Mouse (Mus musculus) limb, embryonic 15.5 days (tissue): ENCODE results near the gene Scin. TPM values are rescaled to one million over a fixed set of nuclear protein-coding genes. Genes with fewer than 3 reads are reported as not detected.
A peak's percentile ranks its signal among the peaks of the same experiment; 100 is the strongest.

ENCODE experiments used
- ATAC-seq: fragments of 200-750 bp; cut with Nextera tagmentation; 2 replicates; pipeline ENCODE4 v1.8.0; 2017; ENCODE audit warnings: low read depth, moderate TSS enrichment; ENCODE audit not compliant: insufficient number of reproducible peaks, low FRiP score, low TSS enrichment
- H3K27ac ChIP-seq: fragments of 300-500 bp; sonication (generic); 2 replicates; pipeline ENCODE4 v1.5.1; 2015; ENCODE audit warnings: moderate library complexity, mild to moderate bottlenecking, inconsistent platforms
- H3K27me3 ChIP-seq: fragments of 300-500 bp; sonication (generic); 2 replicates; pipeline ENCODE4 v1.6.1; 2015; ENCODE audit warnings: inconsistent platforms
- H3K36me3 ChIP-seq: fragments of 300-500 bp; sonication (generic); 2 replicates; pipeline ENCODE4 v1.6.1; 2015; ENCODE audit warnings: inconsistent platforms
- H3K4me1 ChIP-seq: fragments of 300-500 bp; sonication (generic); 2 replicates; pipeline ENCODE4 v1.6.1; 2015; ENCODE audit warnings: inconsistent platforms
- H3K4me2 ChIP-seq: fragments of 300-500 bp; sonication (generic); 2 replicates; pipeline ENCODE4 v1.6.1; 2015; ENCODE audit warnings: mild to moderate bottlenecking, inconsistent platforms
- H3K4me3 ChIP-seq: fragments of 300-500 bp; sonication (generic); 2 replicates; pipeline ENCODE4 v1.5.1; 2015; ENCODE audit warnings: mild to moderate bottlenecking, inconsistent platforms
- H3K9ac ChIP-seq: fragments of 300-500 bp; sonication (generic); 2 replicates; pipeline ENCODE4 v1.6.1; 2015; ENCODE audit warnings: inconsistent platforms
- H3K9me3 ChIP-seq: fragments of 300-500 bp; sonication (generic); 2 replicates; pipeline ENCODE4 v1.6.1; 2016; ENCODE audit warnings: inconsistent platforms
- whole genome bisulfite sequencing: fragments of 180-500 bp; shearing (Covaris S2); methylation state at CpG from one replicate; pipeline ENCODE4 v1.1.7; 2015; 5-methylcytosine and 5-hydroxymethylcytosine counted together
- polyA plus RNA-seq: library from polyadenylated mRNA; unstranded; fragments of >200 nt; fragmentation: Nextera tagmentation; extraction: Ambion mirVana; gene quantifications from 2 replicates; pipeline ENCODE4 v1.2.1, GENCODE M21; 2015

The Scin gene
- polyA plus RNA-seq, 1 experiment from 2014 or later: 8.3 TPM

- Histone ChIP-seq H3K27ac (no peak overlapping the region), H3K4me3 (no peak overlapping the region), H3K27me3 (no peaks in the 10 kb centered on the region), H3K9me3 (no peaks in the 10 kb centered on the region), H3K9ac (no peak overlapping the region), H3K4me2 (no peak overlapping the region), H3K4me1 (no peaks in the 10 kb centered on the region), H3K36me3 (no peaks in the 10 kb centered on the region)
- WGBS: 79% methylated on average over 8 of the region's 8 CpGs
- no peak for ATAC-seq
Observed at GRCm38 (mm10) chr12:40043816-40044585, 90.0 kb downstream of the Scin start.

- H3K4me2 ChIP-seq: no peak overlapping the region
Observed at GRCm38 (mm10) chr12:40040067-40040466, 94.0 kb downstream of the Scin start.

GRCm38 (mm10) chr12:40037876-40038463, 96.1 kb downstream of the Scin start, which contains the start of gene Arl4a:
Gene Arl4a (minus strand): TSS chr12:40038025.
- WGBS: under 1% methylated on average over 66 of the region's 68 CpGs
- Histone ChIP-seq H3K27me3 (no peaks in the 10 kb centered on the region), H3K4me3 (peak within 1 kb of the TSS; percentile 85), H3K4me1 (0 out of 2 replicates have a peak, but pooled peaks cover 4% of the 10 kb centered on the region), H3K9me3 (no peaks in the 10 kb centered on the region), H3K36me3 (no peaks in the 10 kb centered on the region), H3K4me2 (peak within 1 kb of the TSS; percentile 70), H3K27ac (peak within 1 kb of the TSS; percentile 94), H3K9ac (peak within 1 kb of the TSS; percentile 76)
- peak; percentile 80 for ATAC-seq

More at GRCm38 (mm10) chr12:40040067-40040466, 94.0 kb downstream of the Scin start:
- H3K4me3 ChIP-seq: no peak overlapping the region
- H3K4me1 ChIP-seq: 0 out of 2 replicates have a peak, but pooled peaks cover 4% of the 10 kb centered on the region
- ATAC-seq: no peak
- H3K27me3 ChIP-seq: no peaks in the 10 kb centered on the region
- no peaks in the 10 kb centered on the region for H3K9me3 ChIP-seq
- no peak overlapping the region for H3K27ac ChIP-seq
- H3K36me3 ChIP-seq: no peaks in the 10 kb centered on the region
- H3K9ac ChIP-seq: no peak overlapping the region

- no peaks in the 10 kb centered on the region for H3K27me3 ChIP-seq
- peak; percentile 98 for ATAC-seq
- no peaks in the 10 kb centered on the region for H3K9me3 ChIP-seq
- H3K9ac ChIP-seq: peak overlapping the region; percentile 76
- H3K4me3 ChIP-seq: peak overlapping the region; percentile 85
- H3K4me2 ChIP-seq: peak overlapping the region; percentile 70
- no peaks in the 10 kb centered on the region for H3K36me3 ChIP-seq
- WGBS: under 1% methylated on average over 60 of the region's 60 CpGs
- H3K4me1 ChIP-seq: 0 out of 2 replicates have a peak, but pooled peaks cover 4% of the 10 kb centered on the region
- H3K27ac ChIP-seq: peak overlapping the region; percentile 94
Observed at GRCm38 (mm10) chr12:40037226-40037813, 96.7 kb downstream of the Scin start.

GRCm38 (mm10) chr12:40036666-40037065, 97.4 kb downstream of the Scin start:
- peak overlapping the region; percentile 85 for H3K4me3 ChIP-seq
- ATAC-seq: no peak
- WGBS: 1% methylated on average over 11 of the region's 11 CpGs
- H3K9me3 ChIP-seq: no peaks in the 10 kb centered on the region
- no peaks in the 10 kb centered on the region for H3K27me3 ChIP-seq
- H3K9ac ChIP-seq: peak overlapping the region; percentile 76
- H3K4me1 ChIP-seq: 0 out of 2 replicates have a peak, but pooled peaks cover 4% of the 10 kb centered on the region
- H3K36me3 ChIP-seq: no peaks in the 10 kb centered on the region
- peak overlapping the region; percentile 70 for H3K4me2 ChIP-seq
- H3K27ac ChIP-seq: peak overlapping the region; percentile 94

GRCm38 (mm10) chr12:40035506-40035905, 98.5 kb downstream of the Scin start:
- Histone ChIP-seq H3K4me3 (peak overlapping the region; percentile 85), H3K36me3 (no peaks in the 10 kb centered on the region), H3K4me2 (peak overlapping the region; percentile 70), H3K9ac (no peak overlapping the region), H3K27me3 (no peaks in the 10 kb centered on the region), H3K27ac (no peak overlapping the region), H3K9me3 (no peaks in the 10 kb centered on the region), H3K4me1 (0 out of 2 replicates have a peak, but pooled peaks cover 4% of the 10 kb centered on the region)
- WGBS: 67% methylated on average over 4 of the region's 4 CpGs
- ATAC-seq: no peak

GRCm38 (mm10) chr12:40029201-40029600, 104.8 kb downstream of the Scin start:
- no peaks in the 10 kb centered on the region for H3K36me3 ChIP-seq
- no peaks in the 10 kb centered on the region for H3K4me1 ChIP-seq
- H3K27ac ChIP-seq: no peak overlapping the region
- no peaks in the 10 kb centered on the region for H3K27me3 ChIP-seq
- ATAC-seq: no peak
- H3K9ac ChIP-seq: no peak overlapping the region
- no peak overlapping the region for H3K4me2 ChIP-seq
- no peaks in the 10 kb centered on the region for H3K9me3 ChIP-seq
- WGBS: 84% methylated on average over 4 of the region's 4 CpGs
- no peak overlapping the region for H3K4me3 ChIP-seq

- H3K4me3 ChIP-seq: no peak overlapping the region
- WGBS: 91% methylated on average over 3 of the region's 3 CpGs
- H3K4me2 ChIP-seq: no peak overlapping the region
- H3K4me1 ChIP-seq: no peaks in the 10 kb centered on the region
- no peak overlapping the region for H3K27ac ChIP-seq
- H3K9ac ChIP-seq: no peak overlapping the region
- no peaks in the 10 kb centered on the region for H3K27me3 ChIP-seq
- ATAC-seq: no peak
- H3K9me3 ChIP-seq: no peaks in the 10 kb centered on the region
- no peaks in the 10 kb centered on the region for H3K36me3 ChIP-seq
Observed at GRCm38 (mm10) chr12:40027846-40028245, 106.2 kb downstream of the Scin start.

- H3K4me3 ChIP-seq: no peak overlapping the region
- no peaks in the 10 kb centered on the region for H3K27me3 ChIP-seq
- no peaks in the 10 kb centered on the region for H3K36me3 ChIP-seq
- WGBS: 85% methylated on average over 3 of the region's 3 CpGs
- H3K9ac ChIP-seq: no peak overlapping the region
- H3K9me3 ChIP-seq: no peaks in the 10 kb centered on the region
- H3K4me1 ChIP-seq: no peaks in the 10 kb centered on the region
- H3K27ac ChIP-seq: no peak overlapping the region
- no peak for ATAC-seq
- no peak overlapping the region for H3K4me2 ChIP-seq
Observed at GRCm38 (mm10) chr12:40027444-40027843, 106.6 kb downstream of the Scin start.

GRCm38 (mm10) chr12:40023918-40024317, 110.1 kb downstream of the Scin start:
- ATAC-seq: no peak
- H3K27me3 ChIP-seq: no peaks in the 10 kb centered on the region
- no peak overlapping the region for H3K9ac ChIP-seq
- H3K4me3 ChIP-seq: no peak overlapping the region
- H3K9me3 ChIP-seq: no peaks in the 10 kb centered on the region
- H3K36me3 ChIP-seq: no peaks in the 10 kb centered on the region
- H3K27ac ChIP-seq: no peak overlapping the region
- H3K4me2 ChIP-seq: no peak overlapping the region
- H3K4me1 ChIP-seq: no peaks in the 10 kb centered on the region
- WGBS: 71% methylated on average over 2 of the region's 2 CpGs

- no peak overlapping the region for H3K27ac ChIP-seq
- no peak overlapping the region for H3K4me2 ChIP-seq
- no peak overlapping the region for H3K4me3 ChIP-seq
- 80% methylated on average over 3 of the region's 3 CpGs for WGBS
- no peaks in the 10 kb centered on the region for H3K9me3 ChIP-seq
- no peak overlapping the region for H3K9ac ChIP-seq
- H3K4me1 ChIP-seq: no peaks in the 10 kb centered on the region
- H3K36me3 ChIP-seq: no peaks in the 10 kb centered on the region
- no peaks in the 10 kb centered on the region for H3K27me3 ChIP-seq
- ATAC-seq: no peak
Observed at GRCm38 (mm10) chr12:40023014-40023642, 110.9 kb downstream of the Scin start.
